Mouse (Mus musculus) embryonic stem cell, embryonic (primary cell): ENCODE measurements around the gene Maco1.
"Not testable (repeated sequence)": the region's sequence is repeated elsewhere in the genome, so short reads cannot be mapped to it uniquely, and the experiment has no call there.

Experiments used
- CTCF ChIA-PET, 4 experiments: fragments of 300-600 bp in 2 of 4; fragments of 350-600 bp in 2 of 4; sonication (Branson Sonifier 250); formaldehyde crosslinking; loops; one replicate each; lab custom pipeline; 2022; ENCODE audit warnings: inconsistent platforms in 2 of 4; lab: Charles Lee
- POLR2A ChIA-PET, 4 experiments: fragments of 300-600 bp in 2 of 4; fragments of 350-600 bp in 2 of 4; sonication (Branson Sonifier 250); formaldehyde crosslinking; loops; one replicate each; lab custom pipeline; 2022; ENCODE audit warnings: antibody characterized with exemption in 4 of 4, inconsistent platforms in 1 of 4; lab: Charles Lee

Maco1 gene

GRCm38 (mm10) chr4:134804765-134805164 is 48.4 kb downstream of the Maco1 start:
- CTCF ChIA-PET = interaction anchor here in 2 of 4 experiments (1.0 to 1.5 kb wide), 4 partner anchors 11 to 262 kb away, joined by 3 to 5 read pairs (median 4); no protein-coding TSS in a partner anchor
- POLR2A ChIA-PET = interaction anchor here in 3 of 4 experiments (0.6 to 3.3 kb wide), 4 partner anchors 8 to 118 kb away, joined by 3 to 10 read pairs (median 4); partner anchors contain the start of gene Rsrp1 (in 1 of the 3)

DNA sequence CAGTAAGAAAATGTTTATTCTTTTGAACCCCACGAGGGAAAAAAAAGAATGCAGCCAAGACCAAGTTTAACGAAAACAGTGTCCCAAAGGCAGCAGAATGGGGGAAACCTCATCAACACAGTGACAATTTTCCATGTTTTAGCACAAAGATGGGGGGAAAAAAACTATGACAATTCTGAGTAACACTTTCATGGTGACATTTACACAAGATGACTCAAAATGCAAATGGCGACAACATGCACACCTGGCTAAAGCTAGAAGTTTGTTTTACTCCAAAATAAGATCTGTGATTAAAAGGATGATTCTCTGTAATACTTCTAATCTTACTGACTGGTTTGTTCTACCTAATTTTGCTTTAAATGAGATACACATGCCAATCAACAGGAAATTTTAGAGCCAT is 50.4 kb downstream of the Maco1 start:
- POLR2A ChIA-PET = interaction anchor here in 2 of 4 experiments (2.2 to 3.3 kb wide), 2 partner anchors 10 to 11 kb away, joined by 10 read pairs; no protein-coding TSS in a partner anchor
- CTCF ChIA-PET = interaction anchor here in 3 of 4 experiments (0.5 to 1.5 kb wide), 5 partner anchors 18 to 486 kb away, joined by 3 read pairs; no protein-coding TSS in a partner anchor

DNA sequence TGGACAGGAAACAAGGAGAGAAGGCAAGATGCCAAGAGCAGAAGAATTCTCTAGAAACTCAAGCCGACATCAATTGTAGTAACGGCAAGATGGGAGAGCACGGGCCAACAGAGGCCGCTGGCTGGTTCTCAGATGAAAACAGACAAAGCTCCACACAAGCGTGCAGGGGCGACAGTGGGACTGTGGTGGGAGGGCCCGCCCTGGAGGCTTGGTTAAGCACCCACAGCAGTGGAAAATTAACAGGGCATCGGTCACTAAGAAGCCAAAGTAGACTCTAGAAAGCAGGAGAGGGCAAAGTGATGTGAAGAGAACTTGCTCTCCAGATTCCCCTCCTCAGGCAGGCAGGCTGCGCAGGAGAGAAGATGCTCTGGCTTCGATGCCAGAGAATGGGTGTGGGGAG is 51.0 kb downstream of the Maco1 start:
- POLR2A ChIA-PET = interaction anchor here in 2 of 4 experiments (2.2 to 3.3 kb wide), 2 partner anchors 11 kb away, joined by 10 read pairs; no protein-coding TSS in a partner anchor
- CTCF ChIA-PET = interaction anchor here in 3 of 4 experiments (0.5 to 1.1 kb wide), 3 partner anchors 10 to 246 kb away, joined by 3 to 4 read pairs (median 3); no protein-coding TSS in a partner anchor

GRCm38 (mm10) chr4:134800693-134801092 is 52.5 kb downstream of the Maco1 start:
- ChIA-PET CTCF (interaction anchor here (0.7 to 3.6 kb wide), 9 partner anchors 10 to 38 kb away, joined by 3 to 20 read pairs (median 6); no protein-coding TSS in a partner anchor), POLR2A (interaction anchor here in 1 of 4 experiments (1.0 to 1.5 kb wide), 2 partner anchors 10 to 12 kb away, joined by 3 to 5 read pairs; no protein-coding TSS in a partner anchor)

- ChIA-PET CTCF (interaction anchor here (0.6 to 3.6 kb wide), 20 partner anchors 10 to 407 kb away, joined by 3 to 20 read pairs (median 4); no protein-coding TSS in a partner anchor), POLR2A (interaction anchor here in 1 of 4 experiments (0.7 to 1.5 kb wide), 4 partner anchors 10 to 18 kb away, joined by 3 to 5 read pairs (median 4); no protein-coding TSS in a partner anchor)
Measured at GRCm38 (mm10) chr4:134800098-134800497, 53.0 kb downstream of the Maco1 start.

DNA sequence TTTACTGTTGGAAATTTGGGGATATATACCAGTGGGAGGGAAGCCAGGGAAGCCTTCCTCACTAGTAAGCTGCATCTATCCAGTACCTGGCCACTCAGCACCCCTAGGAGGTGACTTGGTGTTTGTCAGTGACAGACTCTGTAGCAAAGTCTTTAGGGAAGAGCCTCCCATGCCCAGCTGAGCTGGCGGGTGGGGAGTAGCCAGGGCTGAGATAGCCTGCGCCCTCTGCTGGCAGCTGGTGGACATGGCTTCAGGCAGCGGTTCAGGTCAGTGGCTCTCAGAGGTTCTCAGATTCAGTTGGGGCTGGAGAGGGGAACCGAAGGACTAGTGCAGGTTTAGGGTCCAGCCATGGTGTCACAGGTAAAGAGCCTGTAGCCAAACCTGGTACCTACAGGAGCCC is 53.9 kb downstream of the Maco1 start:
- CTCF ChIA-PET = interaction anchor here (0.5 to 3.6 kb wide), 41 partner anchors 9 to 454 kb away, joined by 3 to 20 read pairs (median 4); no protein-coding TSS in a partner anchor
- POLR2A ChIA-PET = interaction anchor here in 2 of 4 experiments (0.8 to 3.3 kb wide), 5 partner anchors 11 to 553 kb away, joined by 3 to 18 read pairs (median 4); no protein-coding TSS in a partner anchor

DNA sequence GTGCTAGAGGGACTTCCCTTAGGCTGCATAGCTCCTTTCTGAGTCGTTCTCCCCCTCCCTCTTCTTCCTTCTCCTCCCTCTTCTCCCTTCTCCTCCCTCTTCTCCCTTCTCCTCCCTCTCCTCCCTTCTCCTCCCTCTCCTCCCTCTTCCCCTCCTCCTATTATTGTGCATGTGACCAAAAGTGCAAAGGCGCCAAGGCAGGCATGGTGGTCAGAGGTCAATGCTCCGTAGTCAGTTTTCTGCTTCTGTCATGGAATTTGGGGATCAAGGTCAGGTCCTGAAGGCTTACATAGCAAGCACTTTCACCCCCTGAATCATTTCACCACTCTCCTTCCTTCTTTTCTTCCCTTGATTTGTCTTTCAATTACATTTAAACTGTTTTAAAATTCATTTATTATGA is 54.3 kb downstream of the Maco1 start:
- POLR2A ChIA-PET = interaction anchor here in 2 of 4 experiments (0.7 to 3.3 kb wide), 5 partner anchors 12 to 1793 kb away, joined by 3 to 18 read pairs (median 4); no protein-coding TSS in a partner anchor
- CTCF ChIA-PET = interaction anchor here (0.5 to 3.6 kb wide), 46 partner anchors 8 to 902 kb away, joined by 3 to 20 read pairs (median 4); partner anchors contain the start of gene Pafah2 (in 1 of the 4)

DNA sequence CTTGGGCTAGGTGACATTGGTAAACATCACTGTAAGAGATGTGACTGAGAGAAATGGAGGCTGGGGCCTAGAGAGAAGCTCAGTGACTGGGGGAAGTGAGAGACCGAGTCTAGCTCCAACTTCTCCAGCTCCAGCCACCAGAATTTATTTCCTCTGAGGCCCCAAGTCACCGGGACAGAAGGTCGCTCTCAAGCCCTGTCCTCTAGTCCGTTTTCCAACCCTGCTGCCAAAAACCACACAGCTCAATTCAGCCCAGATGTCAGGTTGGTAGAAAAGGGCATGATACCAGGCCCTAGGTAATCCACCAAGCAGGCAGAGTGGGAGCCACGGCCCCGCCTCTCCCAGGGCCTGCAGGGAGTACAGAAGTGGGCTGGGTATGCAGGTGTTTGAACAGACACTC is 55.5 kb downstream of the Maco1 start:
- ChIA-PET POLR2A (interaction anchor here in 1 of 4 experiments (0.5 to 3.3 kb wide), 3 partner anchors 10 to 308 kb away, joined by 3 to 18 read pairs (median 3); no protein-coding TSS in a partner anchor), CTCF (interaction anchor here in 3 of 4 experiments (0.7 to 3.6 kb wide), 13 partner anchors 7 to 402 kb away, joined by 3 to 20 read pairs (median 5); partner anchors contain the start of gene Pafah2 (in 1 of the 3))

DNA sequence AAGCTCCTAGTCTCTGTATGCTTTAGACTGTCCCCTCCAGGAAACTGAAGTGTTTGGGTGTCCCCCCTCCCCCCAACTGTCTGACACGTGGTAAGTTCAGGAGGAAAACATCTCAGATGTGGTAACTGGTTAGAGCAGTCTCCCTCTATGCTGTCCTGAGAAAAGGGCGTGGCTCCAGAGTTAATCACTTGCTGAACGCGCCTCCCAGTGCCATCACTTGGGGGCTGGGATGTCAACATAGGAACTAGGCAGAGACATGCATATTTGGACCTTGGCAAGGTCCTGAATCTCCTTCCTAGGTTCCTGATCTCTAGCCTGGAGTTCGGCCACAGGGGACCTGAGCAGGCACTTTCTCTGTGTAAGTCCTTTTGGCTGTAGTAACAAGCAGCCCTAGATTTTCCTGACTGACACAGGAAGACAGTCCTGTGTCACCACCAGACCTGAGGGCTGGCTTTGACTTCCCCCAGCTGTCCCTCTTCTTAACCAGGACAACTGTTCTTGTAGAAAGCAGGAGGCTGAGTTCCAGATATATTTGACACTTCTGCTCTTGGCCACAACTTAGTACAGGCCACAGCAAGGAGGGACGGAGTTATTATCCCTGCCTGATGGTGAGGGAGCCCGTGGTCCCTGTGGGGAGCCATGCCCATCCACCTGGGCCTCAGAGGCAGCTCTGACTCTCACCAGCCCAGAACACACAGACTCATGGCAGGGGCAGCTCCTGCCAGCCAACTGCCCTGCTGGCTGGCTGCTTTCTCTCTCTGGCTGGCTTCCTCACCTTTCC is 56.4 kb downstream of the Maco1 start:
- ChIA-PET CTCF (interaction anchor here in 3 of 4 experiments (0.6 to 2.0 kb wide), 16 partner anchors 12 to 570 kb away, joined by 3 to 8 read pairs (median 3); partner anchors contain the start of gene Catsper4 (in 1 of the 3)), POLR2A (interaction anchor here in 3 of 4 experiments (0.5 to 3.3 kb wide), 5 partner anchors 8 to 716 kb away, joined by 3 to 18 read pairs (median 3); no protein-coding TSS in a partner anchor)

DNA sequence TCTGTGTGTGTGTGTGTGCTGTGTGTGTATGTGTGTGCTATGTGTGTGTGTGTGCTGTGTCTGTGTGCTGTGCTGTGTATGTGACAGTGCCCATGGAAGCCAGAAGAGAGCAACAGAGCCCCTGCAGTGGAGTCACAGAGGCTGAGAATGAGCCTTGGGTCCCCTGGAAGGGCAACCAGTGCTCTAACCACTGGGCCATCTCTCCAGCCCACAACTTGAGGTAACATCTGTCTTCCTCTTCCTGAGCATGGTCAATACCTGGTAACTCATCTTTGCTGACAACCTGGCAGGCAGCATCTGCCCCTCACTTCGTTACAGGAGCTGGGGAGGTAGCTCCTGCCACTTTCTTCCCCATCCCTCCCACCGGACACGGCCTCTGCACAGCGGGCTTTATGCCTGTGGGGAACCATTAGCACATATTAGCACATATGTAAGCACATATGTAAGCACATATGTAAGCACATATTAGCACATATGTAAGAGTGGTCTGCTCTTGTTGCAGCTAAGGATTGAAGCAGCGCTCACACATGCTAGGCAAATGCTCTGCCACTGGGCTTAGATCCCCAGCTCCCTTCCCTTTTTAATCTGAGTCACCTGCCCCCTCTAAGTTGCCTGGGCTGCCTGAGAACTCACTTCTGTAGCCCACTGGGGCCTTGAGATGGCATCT is 57.2 kb downstream of the Maco1 start:
- POLR2A ChIA-PET = interaction anchor here in 3 of 4 experiments (0.5 to 1.2 kb wide), 4 partner anchors 9 to 717 kb away, joined by 3 to 4 read pairs (median 3); no protein-coding TSS in a partner anchor

GRCm38 (mm10) chr4:134794959-134795358 is 58.2 kb downstream of the Maco1 start:
- CTCF ChIA-PET = interaction anchor here (0.6 to 1.9 kb wide), 7 partner anchors 15 to 473 kb away, joined by 3 to 10 read pairs (median 4); no protein-coding TSS in a partner anchor
- POLR2A ChIA-PET = not testable (repeated sequence)

More for the DNA sequence above, 57.2 kb downstream of the Maco1 start:
- CTCF ChIA-PET = interaction anchor here in 2 of 4 experiments (0.6 to 2.0 kb wide), 13 partner anchors 12 to 569 kb away, joined by 3 to 8 read pairs (median 4); partner anchors contain the start of genes Catsper4 (in 1 of the 2) and Rsrp1 (in 1 of the 2)

- POLR2A ChIA-PET = interaction anchor here in 2 of 4 experiments (0.7 to 1.6 kb wide), 6 partner anchors 10 to 450 kb away, joined by 3 to 5 read pairs (median 4); partner anchors contain the start of genes Rsrp1 (in 2 of the 2) and Slc30a2 (in 1 of the 2)
- CTCF ChIA-PET = interaction anchor here (0.5 to 1.9 kb wide), 48 partner anchors 9 to 315 kb away, joined by 3 to 15 read pairs (median 4); partner anchors contain the start of genes Man1c1 (in 1 of the 4) and Rhd (in 1 of the 4)
Measured at GRCm38 (mm10) chr4:134793213-134793956, 59.8 kb downstream of the Maco1 start.

GRCm38 (mm10) chr4:134791731-134792130 is 61.4 kb downstream of the Maco1 start:
- CTCF ChIA-PET = interaction anchor here in 3 of 4 experiments (0.6 to 3.0 kb wide), 9 partner anchors 8 to 100 kb away, joined by 3 to 20 read pairs (median 3); no protein-coding TSS in a partner anchor
- POLR2A ChIA-PET = no interaction called here

- ChIA-PET POLR2A (interaction anchor here in 2 of 4 experiments (0.6 to 1.2 kb wide), 4 partner anchors 11 to 244 kb away, joined by 3 to 4 read pairs (median 4); no protein-coding TSS in a partner anchor), CTCF (interaction anchor here in 1 of 4 experiments (0.7 to 2.4 kb wide), 4 partner anchors 57 to 524 kb away, joined by 3 to 9 read pairs (median 3); no protein-coding TSS in a partner anchor)
Measured at GRCm38 (mm10) chr4:134786946-134787345, 66.2 kb downstream of the Maco1 start.

DNA sequence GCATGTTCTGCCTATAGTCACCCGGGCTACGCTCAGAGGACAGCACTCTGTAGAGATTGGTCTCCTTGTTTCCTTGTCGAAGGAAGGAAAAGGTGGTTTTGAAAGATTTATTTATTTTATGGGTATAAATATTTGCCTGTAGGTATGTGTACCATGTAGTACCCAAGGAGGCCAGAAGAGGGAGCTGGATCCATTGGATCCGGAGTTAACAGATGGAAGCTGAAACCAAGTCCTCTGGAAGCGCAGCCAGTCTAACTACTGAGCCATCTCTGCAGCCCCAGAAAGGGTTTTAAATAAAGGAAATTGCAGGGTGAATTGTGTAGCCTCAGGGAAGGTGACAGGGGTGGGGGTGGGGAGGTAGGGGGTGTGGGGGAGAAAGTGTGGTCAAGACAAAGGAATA is 68.4 kb downstream of the Maco1 start:
- ChIA-PET POLR2A (interaction anchor here in 3 of 4 experiments (0.5 to 1.7 kb wide), 11 partner anchors 9 to 1111 kb away, joined by 3 to 8 read pairs (median 3); partner anchors contain the start of gene Rsrp1 (in 1 of the 3)), CTCF (interaction anchor here (0.5 to 2.5 kb wide), 67 partner anchors 8 to 307 kb away, joined by 3 to 18 read pairs (median 4); partner anchors contain the start of gene Rsrp1 (in 1 of the 4))
